Mouse (Mus musculus): ENCODE data around the gene Stk10.

DNA sequence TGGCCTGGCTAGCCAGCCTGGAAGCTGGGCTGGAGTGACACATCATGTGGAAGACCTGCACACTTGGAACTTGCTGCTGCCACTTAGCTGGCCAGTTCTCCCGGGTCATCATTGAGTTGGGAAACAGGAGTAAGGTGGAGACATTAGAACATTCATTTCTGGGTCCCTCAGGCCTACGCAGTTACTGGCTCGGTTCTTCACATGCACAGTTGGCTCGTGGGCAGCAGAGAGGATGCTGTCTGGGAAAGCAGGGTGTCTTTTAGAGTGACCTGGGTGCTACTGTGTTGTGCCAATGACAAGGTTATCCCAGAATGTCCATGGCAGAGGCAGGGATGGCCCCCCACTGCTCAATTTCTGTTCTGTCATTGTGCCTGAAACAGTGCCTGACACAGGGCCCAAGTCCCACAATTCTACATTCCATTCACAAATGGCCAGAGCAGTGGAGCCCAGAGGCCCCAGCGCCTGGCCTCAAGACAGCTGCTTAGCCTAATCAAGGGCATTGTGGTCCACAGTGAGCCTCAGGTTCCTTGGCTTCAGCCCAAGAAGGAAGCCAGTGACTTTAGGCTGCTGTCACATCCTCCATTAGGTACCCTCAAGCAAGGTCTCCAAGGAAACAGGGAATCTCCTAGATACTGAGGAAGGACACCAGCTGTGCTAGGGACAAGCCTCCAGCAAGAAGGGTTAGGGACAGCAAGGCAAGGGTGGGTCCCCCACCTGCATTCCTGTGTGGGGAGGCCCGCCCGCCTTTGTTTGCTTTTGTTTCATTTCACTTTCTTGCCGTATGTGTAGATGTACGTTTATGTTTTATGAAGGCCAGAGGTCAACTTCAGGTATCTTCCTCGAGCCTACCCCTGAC, 34.1 kb downstream of the Stk10 start:
- no peak for TF ChIP-seq POLR2A (IDR thresholded peaks at IDR 0.05; ENCODE audit: borderline replicate concordance, extremely low read depth, insufficient read depth, insufficient read length, poor library complexity, severe bottlenecking)
- no peak for TF ChIP-seq CTCF (IDR thresholded peaks at IDR 0.05; ENCODE audit: borderline replicate concordance, extremely low read depth, insufficient read depth, insufficient read length)

Measured in brain, embryonic 14.5 days (tissue).